Mouse (Mus musculus) liver, embryonic 15.5 days (tissue): ENCODE results near the gene Pabpn1l. TPM values are rescaled to one million over a fixed set of nuclear protein-coding genes. Genes with fewer than 3 reads are reported as not detected.
A peak's percentile ranks its signal among the peaks of the same experiment; 100 is the strongest.

ENCODE experiments used
- ATAC-seq: fragments of 200-750 bp; cut with Nextera tagmentation; 2 replicates; pipeline ENCODE4 v1.8.0; 2017; ENCODE audit warnings: moderate number of reproducible peaks, mild to moderate bottlenecking, moderate library complexity; ENCODE audit not compliant: insufficient read depth
- H3K27ac ChIP-seq: fragments of 300-500 bp; sonication (generic); replicated peaks from 2 replicates; pipeline ENCODE4 v1.5.1; 2015; ENCODE audit warnings: mild to moderate bottlenecking, inconsistent platforms
- H3K27me3 ChIP-seq: fragments of 300-500 bp; sonication (generic); 2 replicates; pipeline ENCODE4 v1.6.1; 2015; ENCODE audit warnings: mild to moderate bottlenecking, inconsistent platforms
- H3K36me3 ChIP-seq: fragments of 300-500 bp; sonication (generic); replicated peaks from 2 replicates; pipeline ENCODE4 v1.6.1; 2015; ENCODE audit warnings: moderate library complexity, mild to moderate bottlenecking, inconsistent platforms
- H3K4me1 ChIP-seq: fragments of 300-500 bp; sonication (generic); replicated peaks from 2 replicates; pipeline ENCODE4 v1.6.1; 2015; ENCODE audit warnings: inconsistent platforms
- H3K4me2 ChIP-seq: fragments of 300-500 bp; sonication (generic); 2 replicates; pipeline ENCODE4 v1.6.1; 2015; ENCODE audit warnings: moderate library complexity, mild to moderate bottlenecking, inconsistent platforms
- H3K4me3 ChIP-seq: fragments of 300-500 bp; sonication (generic); replicated peaks from 2 replicates; pipeline ENCODE4 v1.5.1; 2015; ENCODE audit warnings: mild to moderate bottlenecking, inconsistent platforms
- H3K9ac ChIP-seq: fragments of 300-500 bp; sonication (generic); 2 replicates; pipeline ENCODE4 v1.6.1; 2015; ENCODE audit warnings: moderate library complexity, mild to moderate bottlenecking, inconsistent platforms
- H3K9me3 ChIP-seq: fragments of 300-500 bp; sonication (generic); replicated peaks from 2 replicates; pipeline ENCODE4 v1.6.1; 2016; ENCODE audit warnings: inconsistent platforms
- WGBS: fragments of 180-500 bp; shearing (Covaris S2); methylation state at CpG from one replicate; pipeline ENCODE4 v1.1.7; 2015; ENCODE audit warnings: mixed read lengths; ENCODE audit not compliant: insufficient replicate concordance; 5-methylcytosine and 5-hydroxymethylcytosine counted together
- polyA plus RNA-seq: library from polyadenylated mRNA; unstranded; fragments of >200 nt; fragmentation: Nextera tagmentation; extraction: Ambion mirVana; gene quantifications from 2 replicates; pipeline ENCODE4 v1.2.1, GENCODE M21; 2015

Pabpn1l gene
- polyA plus RNA-seq, result not detected in 2 replicates

- Histone ChIP-seq H3K27me3 (peaks cover 20% of the 10 kb centered on the region), H3K36me3 (no peaks in the 10 kb centered on the region), H3K4me3 (no peak within 1 kb of the TSS), H3K4me1 (peaks cover 28% of the 10 kb centered on the region), H3K9ac (no peak within 1 kb of the TSS), H3K4me2 (no peak within 1 kb of the TSS), H3K9me3 (no peaks in the 10 kb centered on the region), H3K27ac (no peak within 1 kb of the TSS)
- 59% methylated on average over 6 of the region's 6 CpGs for WGBS
- ATAC-seq, result no peak
These were observed at the start of gene Pabpn1l for GRCm38 (mm10) chr8:122622727-122623126. Gene Pabpn1l (minus strand): TSS chr8:122622739.

- peaks cover 75% of the 10 kb centered on the region for H3K27me3 ChIP-seq
- peaks cover 59% of the 10 kb centered on the region for H3K4me1 ChIP-seq
- H3K4me2 ChIP-seq, result no peak overlapping the region
- no peak overlapping the region for H3K4me3 ChIP-seq
- H3K27ac ChIP-seq, result no peak overlapping the region
- no peak for ATAC-seq
- no peaks in the 10 kb centered on the region for H3K36me3 ChIP-seq
- no peaks in the 10 kb centered on the region for H3K9me3 ChIP-seq
- 55% methylated on average over 6 of the region's 6 CpGs for WGBS
- H3K9ac ChIP-seq, result no peak overlapping the region
These were observed 49.4 kb upstream of the Pabpn1l start for GRCm38 (mm10) chr8:122671894-122672293.

- ATAC-seq, result no peak
- H3K4me2 ChIP-seq, result no peak overlapping the region
- no peaks in the 10 kb centered on the region for H3K36me3 ChIP-seq
- H3K27ac ChIP-seq, result no peak overlapping the region
- H3K4me3 ChIP-seq, result no peak overlapping the region
- 74% methylated on average over 3 of the region's 3 CpGs for WGBS
- H3K4me1 ChIP-seq, result peaks cover 59% of the 10 kb centered on the region
- H3K9me3 ChIP-seq, result no peaks in the 10 kb centered on the region
- peaks cover 66% of the 10 kb centered on the region for H3K27me3 ChIP-seq
- no peak overlapping the region for H3K9ac ChIP-seq
These were observed 48.2 kb upstream of the Pabpn1l start for GRCm38 (mm10) chr8:122670718-122671117.

- peaks cover 60% of the 10 kb centered on the region for H3K4me1 ChIP-seq
- H3K9me3 ChIP-seq, result no peaks in the 10 kb centered on the region
- no peak overlapping the region for H3K4me2 ChIP-seq
- H3K36me3 ChIP-seq, result no peaks in the 10 kb centered on the region
- H3K4me3 ChIP-seq, result no peak overlapping the region
- peaks cover 59% of the 10 kb centered on the region for H3K27me3 ChIP-seq
- 74% methylated on average over 11 of the region's 11 CpGs for WGBS
- H3K27ac ChIP-seq, result no peak overlapping the region
- ATAC-seq, result no peak
- H3K9ac ChIP-seq, result no peak overlapping the region
These were observed 47.5 kb upstream of the Pabpn1l start for GRCm38 (mm10) chr8:122670001-122670400.

GRCm38 (mm10) chr8:122669370-122669769, 46.8 kb upstream of the Pabpn1l start:
- no peak overlapping the region for H3K4me3 ChIP-seq
- no peak overlapping the region for H3K9ac ChIP-seq
- ATAC-seq, result no peak
- H3K27me3 ChIP-seq, result peaks cover 57% of the 10 kb centered on the region
- no peaks in the 10 kb centered on the region for H3K9me3 ChIP-seq
- WGBS, result 60% methylated on average over 5 of the region's 5 CpGs
- no peak overlapping the region for H3K27ac ChIP-seq
- no peak overlapping the region for H3K4me2 ChIP-seq
- peaks cover 61% of the 10 kb centered on the region for H3K4me1 ChIP-seq
- H3K36me3 ChIP-seq, result no peaks in the 10 kb centered on the region

GRCm38 (mm10) chr8:122667854-122668253, 45.3 kb upstream of the Pabpn1l start:
- no peak for ATAC-seq
- H3K27me3 ChIP-seq, result peaks cover 50% of the 10 kb centered on the region
- no peaks in the 10 kb centered on the region for H3K9me3 ChIP-seq
- H3K4me3 ChIP-seq, result no peak overlapping the region
- H3K4me2 ChIP-seq, result no peak overlapping the region
- peaks cover 68% of the 10 kb centered on the region for H3K4me1 ChIP-seq
- H3K9ac ChIP-seq, result no peak overlapping the region
- WGBS, result 73% methylated on average over 11 of the region's 11 CpGs
- H3K36me3 ChIP-seq, result no peaks in the 10 kb centered on the region
- H3K27ac ChIP-seq, result no peak overlapping the region

- Histone ChIP-seq H3K4me2 (peak overlapping the region; percentile 65), H3K4me3 (peak overlapping the region; percentile 28), H3K27ac (peak overlapping the region; percentile 53), H3K27me3 (peaks cover 45% of the 10 kb centered on the region), H3K4me1 (peaks cover 68% of the 10 kb centered on the region), H3K9ac (0 out of 2 replicates have a peak overlapping the region, but pooled peaks have one; percentile 8), H3K9me3 (no peaks in the 10 kb centered on the region), H3K36me3 (no peaks in the 10 kb centered on the region)
- WGBS, result 15% methylated on average over 12 of the region's 12 CpGs
- ATAC-seq, result peak; percentile 18; the same call in 1 of the 2 replicates
These were observed 44.3 kb upstream of the Pabpn1l start for GRCm38 (mm10) chr8:122666827-122667226.

GRCm38 (mm10) chr8:122666338-122666764, 43.8 kb upstream of the Pabpn1l start:
- peaks cover 41% of the 10 kb centered on the region for H3K27me3 ChIP-seq
- no peaks in the 10 kb centered on the region for H3K36me3 ChIP-seq
- H3K4me3 ChIP-seq, result peak overlapping the region; percentile 28
- H3K9ac ChIP-seq, result 0 out of 2 replicates have a peak overlapping the region, but pooled peaks have one; percentile 8
- peak; percentile 86 for ATAC-seq
- peak overlapping the region; percentile 53 for H3K27ac ChIP-seq
- H3K4me2 ChIP-seq, result peak overlapping the region; percentile 65
- WGBS, result 6% methylated on average over 9 of the region's 9 CpGs
- peaks cover 68% of the 10 kb centered on the region for H3K4me1 ChIP-seq
- no peaks in the 10 kb centered on the region for H3K9me3 ChIP-seq

- 44% methylated on average over 13 of the region's 14 CpGs for WGBS
- Histone ChIP-seq H3K36me3 (no peaks in the 10 kb centered on the region), H3K4me3 (peak overlapping the region; percentile 28), H3K27ac (peak overlapping the region; percentile 53; the same call in 1 of the 2 replicates), H3K9me3 (no peaks in the 10 kb centered on the region), H3K4me1 (peaks cover 67% of the 10 kb centered on the region), H3K27me3 (peaks cover 39% of the 10 kb centered on the region), H3K4me2 (peak overlapping the region; percentile 65), H3K9ac (0 out of 2 replicates have a peak overlapping the region, but pooled peaks have one; percentile 8)
- ATAC-seq, result no peak
These were observed 43.3 kb upstream of the Pabpn1l start for GRCm38 (mm10) chr8:122665667-122666316.

- H3K9ac ChIP-seq, result no peak overlapping the region
- peaks cover 61% of the 10 kb centered on the region for H3K4me1 ChIP-seq
- H3K9me3 ChIP-seq, result no peaks in the 10 kb centered on the region
- 47% methylated on average over 8 of the region's 8 CpGs for WGBS
- H3K27ac ChIP-seq, result peak overlapping the region; percentile 14; the same call in 1 of the 2 replicates
- ATAC-seq, result no peak
- H3K4me3 ChIP-seq, result no peak overlapping the region
- H3K36me3 ChIP-seq, result no peaks in the 10 kb centered on the region
- H3K27me3 ChIP-seq, result peaks cover 33% of the 10 kb centered on the region
- no peak overlapping the region for H3K4me2 ChIP-seq
These were observed 42.7 kb upstream of the Pabpn1l start for GRCm38 (mm10) chr8:122665221-122665620.

GRCm38 (mm10) chr8:122663670-122664069, 41.1 kb upstream of the Pabpn1l start:
- H3K4me2 ChIP-seq, result no peak overlapping the region
- WGBS, result 72% methylated on average over 5 of the region's 5 CpGs
- H3K27me3 ChIP-seq, result peaks cover 20% of the 10 kb centered on the region
- H3K27ac ChIP-seq, result no peak overlapping the region
- H3K4me3 ChIP-seq, result no peak overlapping the region
- no peaks in the 10 kb centered on the region for H3K9me3 ChIP-seq
- peaks cover 53% of the 10 kb centered on the region for H3K4me1 ChIP-seq
- no peaks in the 10 kb centered on the region for H3K36me3 ChIP-seq
- ATAC-seq, result no peak
- no peak overlapping the region for H3K9ac ChIP-seq
